Mouse (Mus musculus) heart, postnatal 14 days (tissue): ENCODE results near the gene Hist1h3d. TPM values are rescaled to one million over a fixed set of nuclear protein-coding genes. Genes with fewer than 3 reads are reported as not detected.
A peak's percentile ranks its signal among the peaks of the same experiment; 100 is the strongest.
"Not testable (repeated sequence)": the region's sequence is repeated elsewhere in the genome, so short reads cannot be mapped to it uniquely, and the experiment has no call there.

Experiments used
- DNase-seq, 2 experiments: peaks; one replicate each; pipeline ENCODE4 v3.0.0; 2021 to 2022
- intact Hi-C: fragments of 180-260 bp; cut with DNase I; formaldehyde crosslinking; loops from one replicate; pipeline ENCODE4 v1.15.1; 2025
- long read RNA-seq, 2 experiments: library from polyadenylated mRNA; stranded (forward); transcript quantifications; one replicate each; pipeline ENCODE4 v2.0.0; 2021
- total RNA-seq, 2 experiments: library from RNA; stranded (reverse); gene quantifications; 2 replicates each; pipeline ENCODE4 v1.2.3; 2021

Gene Hist1h3d
- 10 to 100 TPM in 1 of 2 experiments, 1 to 10 TPM in 1; 7.8 to 17.6 TPM for total RNA-seq
- long read RNA-seq, experiment 1, result 0 reads
- long read RNA-seq, experiment 2, result 0 reads

DNA sequence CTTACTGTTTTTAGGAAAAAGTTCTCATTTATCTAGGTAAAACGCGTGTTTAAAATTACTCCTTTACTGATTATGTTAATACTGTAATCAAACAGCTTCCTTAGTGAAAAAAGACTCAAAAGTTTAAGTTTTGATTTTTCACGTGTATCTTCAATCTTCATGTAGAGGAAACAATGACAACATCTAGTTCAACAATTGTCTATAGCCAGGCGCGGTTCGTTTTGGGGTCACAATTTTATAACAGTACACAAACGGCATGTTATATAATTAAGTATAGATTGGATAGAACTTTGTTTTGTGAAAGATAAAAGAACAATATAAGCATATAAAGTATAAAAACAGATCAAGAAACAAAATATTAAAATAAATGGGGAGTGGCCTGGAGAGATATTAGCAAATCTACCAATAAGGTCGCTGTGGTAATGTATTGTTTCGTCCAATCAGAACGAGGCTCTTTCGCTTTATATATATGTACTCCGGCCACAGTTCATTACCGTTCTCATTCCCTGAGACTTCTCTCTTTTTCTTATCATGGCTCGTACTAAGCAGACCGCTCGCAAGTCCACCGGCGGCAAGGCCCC is at the start of gene Hist1h3d:
Gene Hist1h3d, plus strand, starts transcription at position 493 of the 581 bp plus-strand sequence.
- intact Hi-C loops, result no loop called here
- DNase-seq, result peak in 1 of 2 experiments; percentile 44

DNA sequence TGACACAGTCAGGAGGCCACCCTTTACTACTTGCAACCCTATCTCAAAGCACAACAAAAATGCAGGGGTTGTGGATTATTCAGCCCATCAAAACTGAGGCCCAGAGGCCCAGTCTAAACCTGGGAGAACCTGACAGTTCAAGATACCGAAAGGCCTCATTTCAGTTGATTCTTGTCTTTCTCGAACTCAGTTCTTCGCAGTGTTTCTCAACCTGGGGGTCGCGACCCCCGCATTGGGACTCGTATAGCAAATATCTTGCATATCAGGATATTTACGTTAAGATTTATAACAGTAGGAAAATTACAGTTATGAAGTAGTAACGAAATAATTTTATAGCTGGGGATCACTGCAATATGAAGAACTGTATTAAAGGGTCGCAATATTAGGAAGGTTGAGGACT is 49.7 kb upstream of the Hist1h3d start:
- intact Hi-C loops, result loop anchor here (2.0 to 10.0 kb wide), 2 partner anchors 95 to 1811 kb away; partner anchors contain the start of genes Hist1h2ai, Hist1h2bl and Hist1h3h

DNA sequence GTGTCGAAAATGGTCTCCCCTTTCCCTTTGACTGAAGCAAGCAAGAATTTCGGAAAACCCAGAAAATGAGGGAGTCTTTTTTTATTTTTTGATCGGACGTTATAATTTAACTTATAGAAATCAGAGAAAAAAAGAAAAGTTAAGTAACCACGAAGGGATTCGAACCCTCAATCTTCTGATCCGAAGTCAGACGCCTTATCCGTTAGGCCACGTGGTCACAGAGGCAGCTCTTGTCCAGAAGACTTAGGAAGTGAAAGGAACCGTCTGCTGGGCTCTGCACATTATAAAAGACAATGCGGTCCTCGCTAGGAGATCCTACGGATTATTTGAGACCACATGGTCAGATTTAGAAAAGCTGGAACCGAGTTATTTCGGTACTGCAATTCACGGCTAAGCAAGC is 49.3 kb upstream of the Hist1h3d start:
- DNase-seq, result peak; percentile 90 to 95
- intact Hi-C loops, result loop anchor here (10.0 kb wide), 1 partner anchor 1812 kb away; the partner anchor contains the start of genes Hist1h2ai, Hist1h2bl and Hist1h3h

More for the DNA sequence above, 49.7 kb upstream of the Hist1h3d start:
- DNase-seq, result no peak

DNA sequence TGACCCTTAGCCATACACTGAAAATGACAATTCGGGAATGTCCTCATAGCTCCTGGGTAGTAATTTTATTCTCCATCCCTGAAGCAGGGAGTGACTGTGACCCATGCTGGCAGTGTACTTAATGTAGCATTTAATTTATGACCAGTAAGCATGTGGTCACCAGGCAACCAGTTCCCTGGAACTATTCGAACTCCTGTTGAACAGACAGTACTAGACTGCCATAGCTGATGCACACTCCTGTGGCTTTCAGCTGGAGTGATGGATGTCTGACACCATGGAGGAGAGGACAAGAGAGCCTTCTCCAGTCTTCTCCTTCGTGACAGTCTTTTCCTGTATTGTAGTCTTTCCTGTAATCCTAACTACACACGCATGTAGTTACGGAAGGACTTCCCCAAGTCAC is 46.6 kb upstream of the Hist1h3d start:
- intact Hi-C loops, result loop anchor here (10.0 kb wide), 1 partner anchor 1814 kb away; the partner anchor contains the start of genes Hist1h2ai, Hist1h2bl and Hist1h3h
- no peak for DNase-seq

GRCm38 (mm10) chr13:23529480-23530165 is 45.9 kb upstream of the Hist1h3d start:
- DNase-seq, result no peak
- intact Hi-C loops, result loop anchor here (5.0 to 10.0 kb wide), 2 partner anchors 53 to 1815 kb away; partner anchors contain the start of genes Hist1h2ai, Hist1h2bl, Hist1h3h and Hist1h4d

DNA sequence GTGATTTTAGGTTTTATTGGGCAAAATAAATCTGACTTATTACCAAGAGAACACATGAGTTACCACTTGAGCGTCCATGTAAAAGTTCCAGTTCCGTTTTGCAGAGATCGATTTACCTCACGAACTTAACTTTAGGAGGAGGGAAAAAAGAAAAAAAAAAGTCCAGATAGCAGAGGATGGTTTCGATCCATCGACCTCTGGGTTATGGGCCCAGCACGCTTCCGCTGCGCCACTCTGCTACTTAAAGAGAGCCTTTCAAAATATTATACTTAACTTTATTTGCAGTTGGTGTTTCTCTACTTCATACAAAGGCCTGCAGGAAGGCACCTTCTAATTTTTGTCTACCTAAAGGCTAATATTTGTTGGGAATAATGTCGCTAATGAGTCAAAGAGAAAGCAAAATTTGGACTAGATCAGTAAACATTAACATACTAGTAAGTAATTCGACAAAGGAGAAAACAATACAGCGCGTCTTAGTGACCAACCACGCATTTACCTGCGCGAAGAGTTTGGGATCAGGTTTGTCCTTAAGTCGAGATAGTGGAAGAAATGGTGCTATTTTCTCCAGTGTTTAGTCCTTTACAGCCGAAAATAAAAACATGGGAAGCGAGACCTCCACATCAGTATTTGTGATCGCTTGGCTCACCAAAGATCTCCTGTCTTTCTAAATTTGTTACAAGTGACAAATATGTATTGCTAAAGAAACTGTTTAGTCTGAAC is 45.2 kb upstream of the Hist1h3d start:
- intact Hi-C loops, result loop anchor here (5.0 kb wide), 1 partner anchor 52 kb away; the partner anchor contains the start of gene Hist1h4d
- peak; percentile 64 to 73 for DNase-seq

- intact Hi-C loops, result loop anchor here (5.0 kb wide), 1 partner anchor 51 kb away; the partner anchor contains the start of gene Hist1h4d
These were observed 44.4 kb upstream of the Hist1h3d start, which contains the start of gene Hist1h4h for GRCm38 (mm10) chr13:23530901-23531875. Gene Hist1h4h (plus strand): TSS chr13:23531050.

GRCm38 (mm10) chr13:23532262-23533075 is 43.1 kb upstream of the Hist1h3d start:
- no peak for DNase-seq

More at GRCm38 (mm10) chr13:23530901-23531875, 44.4 kb upstream of the Hist1h3d start, which contains the start of gene Hist1h4h:
- peak; percentile 93 to 96 for DNase-seq

DNA sequence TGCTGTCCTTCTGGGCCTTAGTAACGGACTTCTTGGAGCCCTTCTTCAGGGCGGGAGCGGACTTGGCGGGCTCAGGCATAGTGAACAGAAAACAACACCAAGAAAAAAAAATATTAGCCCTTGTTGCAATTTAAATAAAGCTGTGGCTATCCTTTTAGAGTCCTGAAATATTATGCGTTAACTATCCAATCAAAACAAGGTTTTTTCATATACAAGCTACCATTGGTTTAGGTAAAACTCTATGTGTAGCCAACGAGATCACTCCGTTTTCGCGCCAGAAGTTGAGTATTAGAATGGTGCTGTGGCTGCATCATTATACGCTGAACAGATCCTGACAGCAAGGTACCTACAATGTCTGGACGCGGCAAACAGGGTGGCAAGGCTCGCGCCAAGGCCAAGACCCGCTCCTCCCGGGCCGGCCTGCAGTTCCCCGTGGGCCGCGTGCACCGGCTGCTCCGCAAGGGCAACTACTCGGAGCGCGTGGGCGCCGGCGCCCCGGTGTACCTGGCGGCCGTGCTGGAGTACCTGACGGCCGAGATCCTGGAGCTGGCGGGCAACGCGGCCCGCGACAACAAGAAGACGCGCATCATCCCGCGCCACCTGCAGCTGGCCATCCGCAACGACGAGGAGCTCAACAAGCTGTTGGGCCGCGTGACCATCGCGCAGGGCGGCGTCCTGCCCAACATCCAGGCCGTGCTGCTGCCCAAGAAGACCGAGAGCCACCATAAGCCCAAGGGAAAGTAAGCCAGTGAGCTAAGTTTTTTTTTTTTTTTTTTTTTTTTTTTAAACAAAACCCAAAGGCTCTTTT is 41.8 kb upstream of the Hist1h3d start, which contains the start of gene Hist1h2af:
Gene Hist1h2af, plus strand, starts transcription at position 347 of the 808 bp plus-strand sequence.
- intact Hi-C loops, result loop anchor here (5.0 kb wide), 1 partner anchor 49 kb away; the partner anchor contains the start of gene Hist1h4d
- peak; percentile 39 to 66 for DNase-seq

More at GRCm38 (mm10) chr13:23532262-23533075, 43.1 kb upstream of the Hist1h3d start:
- intact Hi-C loops, result loop anchor here (5.0 kb wide), 1 partner anchor 50 kb away; the partner anchor contains the start of gene Hist1h4d

DNA sequence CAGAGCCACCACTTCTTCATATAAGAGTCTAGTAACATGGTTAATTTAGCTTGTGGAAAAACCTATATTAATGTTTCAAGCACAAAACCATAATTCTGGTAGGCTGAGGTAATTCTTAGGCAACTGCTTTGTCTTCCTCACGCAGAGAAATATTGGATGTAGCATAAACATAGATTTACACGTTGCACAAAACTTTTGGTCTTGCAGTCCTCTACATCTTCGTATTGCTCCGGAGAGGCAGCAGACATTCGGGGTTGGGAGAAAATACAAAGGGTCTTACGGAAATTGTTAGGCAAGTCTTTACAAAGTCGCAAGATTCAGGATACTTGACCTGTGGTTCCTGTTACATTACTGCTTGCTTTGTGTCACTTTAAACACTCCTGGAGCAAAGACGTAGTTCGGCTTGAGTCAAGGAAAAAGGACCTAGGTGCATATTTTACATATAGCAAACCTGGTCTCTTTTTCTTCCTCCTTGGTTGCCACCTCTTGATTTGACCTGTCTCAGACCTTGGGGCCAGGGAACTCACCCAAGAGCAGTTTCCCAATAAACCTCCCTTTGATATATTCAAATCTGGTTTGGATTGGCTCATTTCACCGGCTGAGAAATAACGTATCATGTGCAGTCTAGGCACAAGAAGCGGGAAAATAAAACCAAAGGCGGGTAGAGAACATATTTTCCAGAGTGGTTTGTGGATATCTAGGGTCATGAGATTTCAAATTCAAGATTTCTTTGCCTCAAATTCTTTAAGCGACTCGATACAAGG is 41.0 kb upstream of the Hist1h3d start:
- intact Hi-C loops, result loop anchor here (5.0 kb wide), 1 partner anchor 48 kb away; the partner anchor contains the start of gene Hist1h4d
- DNase-seq, result no peak

DNA sequence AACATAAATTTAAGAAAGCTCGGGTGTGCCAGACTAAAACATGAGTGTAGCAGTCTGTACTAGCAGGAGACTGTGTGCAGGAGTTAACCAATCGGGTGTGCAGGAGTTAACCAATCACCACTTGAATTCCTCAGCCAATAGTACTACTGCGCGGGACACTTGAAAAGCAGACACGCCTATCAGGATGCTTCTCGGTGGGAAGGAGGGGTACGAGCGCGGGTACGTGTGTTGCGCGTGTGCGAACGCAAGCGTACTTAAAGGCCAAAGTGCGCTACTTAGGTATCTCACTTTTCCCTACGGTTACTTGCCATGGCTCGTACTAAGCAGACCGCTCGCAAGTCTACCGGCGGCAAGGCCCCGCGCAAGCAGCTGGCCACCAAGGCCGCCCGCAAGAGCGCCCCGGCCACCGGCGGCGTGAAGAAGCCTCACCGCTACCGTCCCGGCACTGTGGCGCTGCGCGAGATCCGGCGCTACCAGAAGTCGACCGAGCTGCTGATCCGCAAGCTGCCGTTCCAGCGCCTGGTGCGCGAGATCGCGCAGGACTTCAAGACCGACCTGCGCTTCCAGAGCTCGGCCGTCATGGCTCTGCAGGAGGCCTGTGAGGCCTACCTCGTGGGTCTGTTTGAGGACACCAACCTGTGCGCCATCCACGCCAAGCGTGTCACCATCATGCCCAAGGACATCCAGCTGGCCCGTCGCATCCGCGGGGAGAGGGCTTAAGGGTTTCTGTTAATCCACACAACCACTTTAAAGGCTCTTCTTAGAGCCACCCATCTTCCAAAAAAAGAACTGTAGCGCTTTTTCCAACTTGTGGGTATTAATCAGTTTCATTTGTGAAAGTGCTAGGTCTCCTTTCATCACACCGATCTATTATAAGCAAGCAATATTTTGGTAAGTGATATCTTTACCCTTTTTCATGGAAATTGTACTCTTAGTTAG is 40.2 kb upstream of the Hist1h3d start, which contains the start of gene Hist1h3g:
Gene Hist1h3g, plus strand, starts transcription at position 286 of the 939 bp plus-strand sequence.
- intact Hi-C loops, result not testable (repeated sequence)
- peak; percentile 81 to 88 for DNase-seq

GRCm38 (mm10) chr13:23536076-23536822 is 39.3 kb upstream of the Hist1h3d start:
- intact Hi-C loops, result no loop called here

DNA sequence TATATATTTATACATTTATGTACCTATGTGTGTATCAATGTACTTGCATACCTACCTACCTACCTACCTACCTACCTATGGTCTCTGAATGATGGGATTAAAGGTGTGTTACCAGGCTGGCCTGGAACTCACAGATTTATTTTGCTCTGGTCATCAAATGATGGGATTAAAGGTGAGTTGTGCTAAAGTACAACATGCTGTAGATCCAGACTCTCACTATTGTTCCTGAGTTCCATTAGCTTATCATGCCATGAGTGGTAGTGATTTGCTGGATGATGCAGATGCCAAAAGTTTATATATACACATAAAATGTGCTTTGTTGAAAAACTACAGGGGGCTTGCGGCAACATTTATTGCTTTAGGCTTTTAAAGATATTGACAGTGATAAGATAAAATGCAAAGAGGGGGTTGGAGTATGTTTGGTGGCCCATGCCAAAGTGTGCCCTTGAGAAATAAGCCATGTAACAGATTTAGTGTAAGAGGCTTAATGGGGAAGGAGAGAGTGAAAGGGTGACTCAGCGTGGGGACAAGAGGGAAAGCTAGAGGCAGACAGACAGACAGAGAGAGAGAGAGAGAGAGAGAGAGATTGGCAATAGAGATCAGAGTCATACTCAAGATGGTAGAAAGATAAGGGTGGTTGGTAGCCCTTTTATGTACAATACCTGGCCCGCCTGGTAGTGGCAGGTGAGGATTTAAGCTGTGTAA is 38.4 kb upstream of the Hist1h3d start:
- intact Hi-C loops, result no loop called here

More at GRCm38 (mm10) chr13:23536076-23536822, 39.3 kb upstream of the Hist1h3d start:
- DNase-seq, result no peak

GRCm38 (mm10) chr13:23538249-23538648 is 37.3 kb upstream of the Hist1h3d start:
- DNase-seq, result no peak
- intact Hi-C loops, result no loop called here

More for the DNA sequence above, 38.4 kb upstream of the Hist1h3d start:
- DNase-seq, result no peak
